Mouse (Mus musculus): Measurements from ENCODE around the gene Alox12.

GRCm38 (mm10) chr11:70208778-70209388 lies 46.3 kb downstream of the Alox12 start:
- TF ChIP-seq POLR2A (IDR thresholded peaks at IDR 0.05; ENCODE audit: borderline replicate concordance, control insufficient read depth, low read depth, low read length) = no peak
- no peak for TF ChIP-seq CTCF (IDR thresholded peaks at IDR 0.05; ENCODE audit: control insufficient read depth, insufficient read depth, low read length)
